Comparison of ENCODE assay signal across 23 mouse cellular contexts in the genomic region with DNA sequence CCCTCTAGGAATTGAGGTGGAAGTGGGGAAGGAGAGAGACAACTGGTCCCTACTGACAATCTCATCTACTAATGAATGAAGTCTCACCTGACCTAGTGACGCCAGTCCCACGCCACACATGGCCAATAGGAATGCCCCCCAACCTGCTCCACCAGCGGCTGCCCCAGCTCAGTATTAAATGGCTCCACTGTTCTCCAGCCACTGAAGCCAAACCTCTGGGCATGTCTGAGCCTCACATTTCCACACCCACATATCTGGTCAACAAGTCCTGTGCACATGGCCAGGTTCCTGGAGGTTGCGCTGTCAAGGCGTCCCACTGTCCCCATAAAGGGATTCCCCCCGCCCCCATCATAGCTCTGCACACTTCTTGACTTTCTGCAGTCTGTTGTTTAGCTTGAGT. TPM values are rescaled to one million over a fixed set of nuclear protein-coding genes. Genes with fewer than 3 reads are reported as not detected.
"Had no signal": no experiment of that assay in that cellular context is flagged by ENCODE, and none has a peak within 500 bp of the region (broad histone marks: within the 10 kb centered on the region; RNA-seq: fewer than 3 reads in every experiment).

No protein-coding gene starts in this region.

- H3K4me3 ChIP-seq: layer of hippocampus, adult 2 months; left cerebral cortex, adult 2 months; lung, embryonic 15.5 days; midbrain, embryonic 12.5 days; midbrain, embryonic 15.5 days; myocyte; neural tube, embryonic 13.5 days had no signal

- ATAC-seq: intestine, postnatal 0 days; midbrain, embryonic 15.5 days had no signal

- H3K9ac ChIP-seq: liver, embryonic 14.5 days; lung, embryonic 15.5 days; midbrain, embryonic 12.5 days; midbrain, embryonic 15.5 days; neural tube, embryonic 13.5 days had no signal

- H3K9me3 ChIP-seq: lung, embryonic 15.5 days; midbrain, embryonic 12.5 days; midbrain, embryonic 15.5 days; neural tube, embryonic 13.5 days had no signal

- DNase-seq: kidney, adult 2 months; kidney, postnatal 25 days; layer of hippocampus, postnatal 36 days; lung, adult 18-20 months; lung, postnatal 10 days; lung, postnatal 4 days; retina, postnatal 1 day; right cerebral cortex, postnatal 25 days; spleen, adult 18-20 months; thymus, adult 18-20 months; thymus, postnatal 36 days had no signal

- H3K4me2 ChIP-seq: lung, embryonic 15.5 days; midbrain, embryonic 12.5 days; midbrain, embryonic 15.5 days; neural tube, embryonic 13.5 days had no signal

- H3K27me3 ChIP-seq: lung, embryonic 15.5 days; midbrain, embryonic 15.5 days; neural tube, embryonic 13.5 days had no signal

- H3K27ac ChIP-seq: kidney, postnatal 0 days; layer of hippocampus, adult 2 months; left cerebral cortex, adult 2 months; liver, embryonic 14.5 days; lung, embryonic 15.5 days; midbrain, embryonic 12.5 days; midbrain, embryonic 15.5 days; neural tube, embryonic 13.5 days had no signal

RNA-seq across cellular contexts. Expression of a gene that starts 25.7 kb away (rescaled TPM):
- total RNA-seq: megakaryocyte, adult 5-6 weeks; neutrophil, adult 5-6 weeks had no signal
